Mouse (Mus musculus) lung, adult 2 months (tissue): Measurements from ENCODE around the gene Fam229a. TPM values are rescaled to one million over a fixed set of nuclear protein-coding genes. Genes with fewer than 3 reads are reported as not detected.
A peak's percentile ranks its signal among the peaks of the same experiment; 100 is the strongest.

Experiments used
- DNase-seq: peaks from one replicate; pipeline ENCODE4 v3.0.0; 2022
- H3K4me1 ChIP-seq: fragments of 200-500 bp; 2 replicates; pipeline ENCODE4 v1.6.1; 2011; ENCODE audit warnings: low read length; ENCODE audit not compliant: control insufficient read depth, insufficient read depth
- H3K4me3 ChIP-seq: fragments of 200-500 bp; replicated peaks from 2 replicates; pipeline ENCODE3; 2011; ENCODE audit warnings: low read depth, mild to moderate bottlenecking, control low read depth, low read length; ENCODE audit errors: extremely low read depth
- CTCF ChIP-seq: fragments of 200-500 bp; IDR thresholded peaks from 2 replicates; pipeline ENCODE4 v1.5.1; 2011; ENCODE audit warnings: mild to moderate bottlenecking, low read length, control low read depth; ENCODE audit not compliant: insufficient read depth
- POLR2A ChIP-seq: fragments of 200-500 bp; IDR thresholded peaks from 2 replicates; pipeline ENCODE4 v1.6.1; 2011; ENCODE audit warnings: low read depth, mild to moderate bottlenecking, control low read depth, low read length, borderline replicate concordance; ENCODE audit errors: extremely low read depth
- WGBS: fragments of 180-500 bp; shearing (Covaris S2); methylation state at CpG from one replicate; pipeline ENCODE4 v1.1.7; 2018; 5-methylcytosine and 5-hydroxymethylcytosine counted together
- polyA plus RNA-seq: library from polyadenylated mRNA; depleted of rRNA; stranded (reverse); fragments of >200 nt; gene quantifications from 2 replicates; pipeline ENCODE4 v1.2.3, GENCODE M21; 2012

Fam229a gene
- polyA plus RNA-seq, 1 experiment: 0.80 TPM

GRCm38 (mm10) chr4:129459726-129460125, 31.3 kb upstream of the Fam229a start:
- Histone ChIP-seq H3K4me1 (peaks cover 9% of the 10 kb centered on the region), H3K4me3 (no peak overlapping the region)
- no peak for DNase-seq
- no peak for TF ChIP-seq POLR2A
- no peak for TF ChIP-seq CTCF
- WGBS: 79% methylated on average over 3 of the region's 3 CpGs

DNA sequence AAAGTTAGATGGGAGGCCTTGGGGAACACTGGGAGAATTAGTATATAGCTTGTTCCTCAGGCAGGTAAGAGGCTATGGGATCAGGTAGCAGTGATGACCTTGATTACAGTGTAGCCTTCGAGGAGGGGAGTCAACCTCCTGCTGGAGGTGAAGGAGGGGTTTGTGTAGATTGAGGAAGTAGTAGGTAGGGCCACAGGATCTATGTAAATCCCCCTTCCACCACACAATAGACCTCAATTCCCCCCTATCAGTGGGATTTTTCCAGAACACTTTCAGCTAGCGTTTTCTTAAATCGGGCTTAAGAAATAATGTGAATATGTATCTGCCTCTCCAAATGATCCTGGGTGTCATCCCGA, 30.2 kb upstream of the Fam229a start:
- H3K4me3 ChIP-seq: peak overlapping the region; percentile 36
- TF ChIP-seq CTCF (no peak), POLR2A (no peak)
- H3K4me1 ChIP-seq: peaks cover 9% of the 10 kb centered on the region
- DNase-seq: no peak
- under 1% methylated on average over 4 of the region's 4 CpGs for WGBS

GRCm38 (mm10) chr4:129461183-129461960, 29.6 kb upstream of the Fam229a start, which contains the start of gene Bsdc1:
Gene Bsdc1 (plus strand): TSS chr4:129461581.
- TF ChIP-seq CTCF (no peak), POLR2A (peak; percentile 97; the same call in 1 of the 2 replicates)
- WGBS: under 1% methylated on average over 46 of the region's 46 CpGs
- Histone ChIP-seq H3K4me3 (peak within 1 kb of the TSS; percentile 79), H3K4me1 (peaks cover 9% of the 10 kb centered on the region)
- DNase-seq: peak; percentile 100

DNA sequence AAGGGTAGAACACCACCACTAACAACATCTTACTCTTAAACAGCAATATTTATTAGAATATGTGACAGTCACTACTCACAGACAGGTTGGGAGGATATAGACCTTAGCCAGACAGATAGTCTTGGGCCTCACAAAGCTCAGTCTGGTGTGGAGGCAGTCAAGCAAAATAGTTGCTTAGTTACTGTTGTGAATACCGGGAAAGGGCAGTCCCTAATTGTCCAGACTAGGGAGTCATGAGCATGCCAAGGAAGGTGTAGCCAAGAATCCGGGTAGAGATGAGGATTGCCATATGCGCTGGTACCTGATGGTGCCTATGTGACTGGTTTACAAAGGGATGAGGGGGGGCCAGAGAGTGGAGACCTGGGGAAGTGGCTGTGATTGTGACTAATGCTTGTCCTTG, 28.9 kb upstream of the Fam229a start:
- 26% methylated on average over 3 of the region's 3 CpGs for WGBS
- Histone ChIP-seq H3K4me3 (peak overlapping the region; percentile 79), H3K4me1 (peaks cover 9% of the 10 kb centered on the region)
- DNase-seq: no peak
- TF ChIP-seq CTCF: no peak
- no peak for TF ChIP-seq POLR2A

DNA sequence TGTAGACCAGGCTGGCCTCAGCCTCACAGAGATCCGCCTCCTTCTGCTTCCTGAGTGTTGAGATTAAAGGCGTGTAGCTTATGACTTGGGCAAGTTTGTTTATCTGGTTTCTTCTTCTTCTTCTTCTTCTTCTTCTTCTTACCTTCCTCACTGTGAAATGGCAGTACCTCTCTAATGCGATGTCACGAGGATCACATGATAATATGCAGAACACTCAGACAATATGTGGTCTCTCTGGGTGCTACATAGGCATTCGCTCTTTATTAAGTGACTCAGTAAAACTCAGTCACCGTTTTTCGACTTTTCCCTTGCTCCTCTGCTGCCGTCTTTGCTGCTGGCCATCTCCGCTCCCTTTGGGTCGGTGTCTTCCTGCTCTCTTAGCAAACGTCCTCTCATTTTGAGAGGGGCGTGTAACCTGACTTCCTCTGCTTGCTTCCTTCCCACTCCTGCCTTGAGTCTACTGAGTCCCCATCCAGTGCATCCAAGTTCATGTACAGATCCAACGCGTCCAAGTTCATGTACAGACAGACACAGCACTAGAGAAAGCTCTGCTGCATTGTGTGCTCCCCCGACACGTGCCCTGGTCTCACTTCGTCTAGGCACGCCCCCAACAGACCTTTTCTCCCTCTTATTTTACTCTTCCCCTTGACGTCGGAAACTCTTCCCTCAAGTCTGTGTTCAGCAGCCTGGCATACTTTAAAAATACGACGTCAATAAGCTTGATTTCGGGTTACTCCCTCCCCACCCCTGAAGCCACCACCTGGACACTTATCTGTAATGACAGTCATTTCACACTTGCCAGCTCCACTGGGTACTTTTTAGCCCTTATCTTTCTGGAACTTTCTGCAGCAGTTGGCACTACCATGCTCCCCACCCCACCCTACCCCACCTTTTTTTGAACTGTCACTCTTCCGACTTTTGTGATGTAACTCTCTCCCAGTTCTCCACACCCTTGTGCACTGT, 27.6 kb upstream of the Fam229a start:
- Histone ChIP-seq H3K4me3 (no peak overlapping the region), H3K4me1 (peaks cover 9% of the 10 kb centered on the region)
- DNase-seq: no peak
- no peak for TF ChIP-seq POLR2A
- 74% methylated on average over 24 of the region's 24 CpGs for WGBS

GRCm38 (mm10) chr4:129464286-129464815, 26.6 kb upstream of the Fam229a start:
- peaks cover 9% of the 10 kb centered on the region for H3K4me1 ChIP-seq
- no peak for DNase-seq
- 73% methylated on average over 4 of the region's 4 CpGs for WGBS
- no peak overlapping the region for H3K4me3 ChIP-seq
- TF ChIP-seq CTCF (no peak), POLR2A (no peak)

GRCm38 (mm10) chr4:129476047-129476446, 14.9 kb upstream of the Fam229a start:
- no peaks in the 10 kb centered on the region for H3K4me1 ChIP-seq
- TF ChIP-seq POLR2A: no peak
- no peak for TF ChIP-seq CTCF
- WGBS: 90% methylated on average over 11 of the region's 11 CpGs
- H3K4me3 ChIP-seq: no peak overlapping the region
- DNase-seq: no peak

DNA sequence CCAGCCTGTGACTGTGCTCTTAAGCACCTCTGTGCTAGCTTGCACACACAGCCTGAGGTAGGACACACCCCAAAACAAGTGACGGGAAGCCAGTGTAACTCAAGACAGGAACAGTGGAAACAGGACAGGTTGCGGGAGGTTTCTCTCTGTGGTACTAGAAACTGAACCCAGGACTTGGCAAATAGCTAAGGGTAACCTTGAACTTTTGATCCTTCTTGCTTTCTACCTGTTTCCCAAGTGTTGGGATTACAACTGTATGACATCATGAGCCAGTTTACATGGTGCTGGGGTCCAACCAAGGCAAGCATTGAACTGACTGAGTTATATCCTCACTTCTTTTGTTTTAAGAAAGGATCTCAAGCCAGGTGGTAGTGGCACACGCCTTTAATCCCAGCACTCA, 11.1 kb upstream of the Fam229a start:
- Histone ChIP-seq H3K4me3 (no peak overlapping the region), H3K4me1 (no peaks in the 10 kb centered on the region; the same call in 1 of the 2 replicates)
- no peak for TF ChIP-seq CTCF
- TF ChIP-seq POLR2A: no peak
- 85% methylated on average over 3 of the region's 3 CpGs for WGBS
- no peak for DNase-seq

GRCm38 (mm10) chr4:129481090-129481489, 9.9 kb upstream of the Fam229a start:
- DNase-seq: no peak
- no peaks in the 10 kb centered on the region; the same call in 1 of the 2 replicates for H3K4me1 ChIP-seq
- H3K4me3 ChIP-seq: no peak overlapping the region
- no peak for TF ChIP-seq POLR2A
- no peak for TF ChIP-seq CTCF
- WGBS: 69% methylated on average over 1 of the region's 1 CpGs
